Mouse (Mus musculus) kidney, adult 2 months (tissue): Measurements from ENCODE around the gene Gm12887.

Experiments used
- CTCF ChIP-seq: fragments of 200-500 bp; conservative IDR thresholded peaks from 2 replicates; pipeline ENCODE4 v1.5.1; 2011; ENCODE audit warnings: low read depth, mild to moderate bottlenecking, control low read depth, low read length, moderate library complexity, mixed read lengths; ENCODE audit not compliant: insufficient read depth, insufficient read length
- POLR2A ChIP-seq: fragments of 200-500 bp; IDR thresholded peaks from one replicate; pipeline ENCODE4 v1.6.1; 2011; ENCODE audit warnings: low read depth, low read length, control low read depth

DNA sequence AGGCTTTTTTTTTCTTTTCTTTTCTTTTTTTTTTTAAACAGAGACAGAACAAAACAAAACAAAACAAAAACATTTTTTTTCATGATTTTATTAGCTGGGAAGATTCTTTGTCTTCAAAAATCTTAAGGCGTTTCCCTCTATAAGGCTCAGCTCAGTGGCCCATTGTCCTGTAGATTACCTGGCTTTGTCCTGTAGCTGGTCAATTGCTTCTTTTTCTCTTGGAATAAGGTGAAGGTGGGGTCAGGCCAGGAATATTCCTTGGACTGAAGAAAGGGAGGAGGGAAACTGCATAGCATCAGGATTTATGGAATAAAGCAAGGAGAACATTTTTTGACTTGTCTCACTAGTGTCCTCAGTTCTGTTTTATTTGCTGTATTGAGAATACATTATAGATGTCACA, 35.1 kb upstream of the Gm12887 start:
- TF ChIP-seq POLR2A, result no peak
- no peak for TF ChIP-seq CTCF
